In the genomic region with DNA sequence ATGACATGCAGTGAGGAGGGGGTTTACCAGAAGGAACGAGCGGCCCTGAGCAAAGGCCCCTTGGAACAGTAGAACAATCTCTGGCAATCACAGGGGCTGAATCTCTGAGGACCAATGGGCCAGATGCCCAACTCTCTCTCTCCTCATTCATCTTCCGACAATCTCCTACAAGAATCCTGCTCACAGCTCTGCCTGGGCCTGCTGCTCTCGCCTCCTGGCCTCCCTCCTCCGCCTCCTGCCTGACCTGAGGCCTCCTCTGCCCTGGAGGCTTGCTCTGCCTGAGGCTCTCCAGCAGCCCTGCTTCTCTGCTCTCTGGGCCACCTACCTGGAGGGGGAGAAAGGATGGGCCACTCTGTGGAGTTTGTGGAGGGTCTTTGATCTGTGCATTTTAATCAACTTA, we compare ENCODE assay signal across 13 mouse cellular contexts.
DNase-seq lines count a peak whose midpoint lies in the region; ATAC-seq lines count a peak whose summit lies in the region.
"Had no signal": no experiment of that assay in that cellular context is flagged by ENCODE, and none has a peak within 500 bp of the region (broad histone marks: within the 10 kb centered on the region; RNA-seq: fewer than 3 reads in every experiment).

No protein-coding gene starts in this region.

- H3K36me3 ChIP-seq in heart, embryonic 10.5 days = no peaks in the 10 kb centered on the region
- no peaks in the 10 kb centered on the region for H3K36me3 ChIP-seq in embryonic facial prominence, embryonic 10.5 days (replicated peaks)
- no peaks in the 10 kb centered on the region for H3K36me3 ChIP-seq in hindbrain, embryonic 16.5 days (ENCODE audit: control insufficient read depth, insufficient read depth, low read length)
- H3K36me3 ChIP-seq in midbrain, embryonic 16.5 days (ENCODE audit: control insufficient read depth, insufficient read depth, low read length) = no peaks in the 10 kb centered on the region

- H3K27me3 ChIP-seq in heart, embryonic 10.5 days (ENCODE audit: insufficient read depth, poor library complexity, severe bottlenecking) = no peaks in the 10 kb centered on the region
- no peaks in the 10 kb centered on the region for H3K27me3 ChIP-seq in embryonic facial prominence, embryonic 10.5 days (replicated peaks; ENCODE audit: low read depth, poor library complexity, severe bottlenecking)
- H3K27me3 ChIP-seq in hindbrain, embryonic 16.5 days (replicated peaks; ENCODE audit: control insufficient read depth, insufficient read depth, low read length) = no peaks in the 10 kb centered on the region
- no peaks in the 10 kb centered on the region for H3K27me3 ChIP-seq in midbrain, embryonic 16.5 days (ENCODE audit: control insufficient read depth, insufficient read depth, low read depth, low read length)

- H3K9me3 ChIP-seq in heart, embryonic 10.5 days = no peaks in the 10 kb centered on the region
- no peaks in the 10 kb centered on the region for H3K9me3 ChIP-seq in embryonic facial prominence, embryonic 10.5 days
- H3K9me3 ChIP-seq in hindbrain, embryonic 16.5 days (ENCODE audit: control insufficient read depth, low read length) = no peaks in the 10 kb centered on the region
- H3K9me3 ChIP-seq in midbrain, embryonic 16.5 days (replicated peaks; ENCODE audit: control insufficient read depth, low read length, poor library complexity, severe bottlenecking) = no peaks in the 10 kb centered on the region

- H3K4me2 ChIP-seq in hindbrain, embryonic 16.5 days (ENCODE audit: low read length) = no peak overlapping the region
- no peak overlapping the region for H3K4me2 ChIP-seq in midbrain, embryonic 16.5 days (ENCODE audit: low read length)

- intact Hi-C loops in heart, postnatal 14 days (cut with DNase I) = no loop called here

- H3K4me3 ChIP-seq in heart, embryonic 10.5 days = no peak overlapping the region
- H3K4me3 ChIP-seq in embryonic facial prominence, embryonic 10.5 days = no peak overlapping the region
- no peak overlapping the region for H3K4me3 ChIP-seq in hindbrain, embryonic 16.5 days (ENCODE audit: low read length)
- no peak overlapping the region for H3K4me3 ChIP-seq in midbrain, embryonic 16.5 days (ENCODE audit: low read depth, low read length)
- H3K4me3 ChIP-seq: layer of hippocampus, adult 2 months had no signal

- WGBS in heart, embryonic 10.5 days = 65% methylated on average over 5 of the region's 5 CpGs
- WGBS in embryonic facial prominence, embryonic 10.5 days = 76% methylated on average over 5 of the region's 5 CpGs
- WGBS in hindbrain, embryonic 16.5 days = 26% methylated on average over 5 of the region's 5 CpGs
- WGBS in midbrain, embryonic 16.5 days = 39% methylated on average over 5 of the region's 5 CpGs

- peak overlapping the region; percentile 38 for H3K9ac ChIP-seq in hindbrain, embryonic 16.5 days (ENCODE audit: low read depth, low read length)
- no peak overlapping the region for H3K9ac ChIP-seq in midbrain, embryonic 16.5 days (ENCODE audit: low read depth, low read length)

- 0 out of 2 replicates have a peak overlapping the region, but pooled peaks have one; percentile 30 for H3K27ac ChIP-seq in heart, embryonic 10.5 days
- H3K27ac ChIP-seq in embryonic facial prominence, embryonic 10.5 days (replicated peaks) = peak overlapping the region; percentile 55; the same call in 1 of the 2 replicates
- no peak overlapping the region; the same call in 1 of the 2 replicates for H3K27ac ChIP-seq in hindbrain, embryonic 16.5 days (ENCODE audit: low read depth, low read length)
- H3K27ac ChIP-seq in midbrain, embryonic 16.5 days (ENCODE audit: low read length) = 0 out of 2 replicates have a peak overlapping the region, but pooled peaks have one; percentile 47
- H3K27ac ChIP-seq: layer of hippocampus, adult 2 months had no signal

- no peak for DNase-seq in heart, embryonic 10.5 days (ENCODE audit: low spot score)
- no peak for DNase-seq in heart, postnatal 14 days
- DNase-seq in embryonic facial prominence, embryonic 10.5 days (ENCODE audit: low spot score) = no peak
- DNase-seq in urinary bladder, adult 2 months (ENCODE audit: low spot score) = no peak
- DNase-seq in thymus, postnatal 10 days (ENCODE audit: low spot score in 2 of 2) = no peak
- DNase-seq: adrenal gland, postnatal 25 days; cerebellum, adult 2 months; gastrocnemius, postnatal 14 days; left cerebral cortex, postnatal 4 days had no signal

- H3K4me1 ChIP-seq in heart, embryonic 10.5 days = peaks cover 22% of the 10 kb centered on the region
- peaks cover 17% of the 10 kb centered on the region for H3K4me1 ChIP-seq in embryonic facial prominence, embryonic 10.5 days
- peaks cover 8% of the 10 kb centered on the region for H3K4me1 ChIP-seq in hindbrain, embryonic 16.5 days (ENCODE audit: control insufficient read depth, insufficient read depth, low read depth, low read length)
- peaks cover 3% of the 10 kb centered on the region; the same call in 1 of the 2 replicates for H3K4me1 ChIP-seq in midbrain, embryonic 16.5 days (ENCODE audit: control insufficient read depth, insufficient read depth, low read length)

- peak; percentile 52 for ATAC-seq in hindbrain, embryonic 16.5 days
- ATAC-seq in midbrain, embryonic 16.5 days = 0 out of 2 replicates have a peak, but pooled peaks have one; percentile 54
- no peak for ATAC-seq in monocyte, adult 5-6 weeks (replicated peaks; ENCODE audit: insufficient number of reproducible peaks, low FRiP score, low TSS enrichment, poor library complexity, severe bottlenecking)
